Mouse (Mus musculus) heart, adult 2 months (tissue): ENCODE measurements around the gene Mitf. TPM values are rescaled to one million over a fixed set of nuclear protein-coding genes. Genes with fewer than 3 reads are reported as not detected.

ENCODE experiments used
- DNase-seq, 2 experiments: peaks; one replicate each; pipeline ENCODE4 v3.0.0; 2021
- H3K27ac ChIP-seq: fragments of 200-600 bp; 2 replicates; pipeline ENCODE4 v1.8.1; 2022
- H3K27me3 ChIP-seq: fragments of 200-500 bp; 2 replicates; pipeline ENCODE4 v1.6.1; 2012; ENCODE audit warnings: mild to moderate bottlenecking, low read length, inconsistent platforms, mixed read lengths; ENCODE audit not compliant: control insufficient read depth, insufficient read depth
- H3K36me3 ChIP-seq: fragments of 200-500 bp; 2 replicates; pipeline ENCODE4 v1.6.1; 2012; ENCODE audit warnings: low read length, inconsistent platforms; ENCODE audit not compliant: control insufficient read depth, insufficient read depth
- H3K4me1 ChIP-seq: fragments of 200-500 bp; 2 replicates; pipeline ENCODE4 v1.6.1; 2011; ENCODE audit warnings: low read length; ENCODE audit not compliant: control insufficient read depth, insufficient read depth
- H3K4me3 ChIP-seq: fragments of 200-600 bp; 2 replicates; pipeline ENCODE4 v1.8.1; 2022
- H3K79me2 ChIP-seq: fragments of 200-500 bp; replicated peaks from 2 replicates; pipeline ENCODE4 v1.6.1; 2012; ENCODE audit warnings: mild to moderate bottlenecking, inconsistent platforms, low read length, moderate library complexity, mixed read lengths; ENCODE audit not compliant: control insufficient read depth, insufficient read depth
- H3K9ac ChIP-seq: fragments of 200-500 bp; 2 replicates; pipeline ENCODE4 v1.6.1; 2012; ENCODE audit warnings: low read depth, mild to moderate bottlenecking, control low read depth, inconsistent platforms, low read length, mixed read lengths
- CTCF ChIP-seq: fragments of 200-600 bp; IDR thresholded peaks from 2 replicates; pipeline ENCODE4 v1.8.1; 2022; ENCODE audit warnings: antibody characterized with exemption, mild to moderate bottlenecking, moderate library complexity
- EP300 ChIP-seq: fragments of 200-500 bp; IDR thresholded peaks from 2 replicates; pipeline ENCODE4 v1.6.1; 2011; ENCODE audit warnings: low read depth, low read length, control low read depth; ENCODE audit not compliant: insufficient read depth
- POLR2A ChIP-seq: fragments of 200-500 bp; IDR thresholded peaks from 2 replicates; pipeline ENCODE4 v1.6.1; 2011; ENCODE audit warnings: mild to moderate bottlenecking, low read depth, low read length, control low read depth; ENCODE audit not compliant: insufficient read depth
- WGBS: fragments of 180-500 bp; shearing (Covaris S2); methylation state at CpG from one replicate; pipeline ENCODE4 v1.1.7; 2018; 5-methylcytosine and 5-hydroxymethylcytosine counted together
- intact Hi-C: fragments of 180-260 bp; cut with DNase I; formaldehyde crosslinking; loops from one replicate; pipeline ENCODE4 v1.15.1; 2025
- polyA plus RNA-seq: library from polyadenylated mRNA; depleted of rRNA; stranded (reverse); fragments of >200 nt; gene quantifications from 2 replicates; pipeline ENCODE4 v1.2.3, GENCODE M21; 2012
- total RNA-seq, 2 experiments: library from RNA; stranded (reverse); gene quantifications; 2 replicates each; pipeline ENCODE4 v1.2.3; 2021

Mitf gene
- total and polyA plus RNA-seq, 3 experiments = 23.4 to 68.3 (median 50.6) TPM

DNA sequence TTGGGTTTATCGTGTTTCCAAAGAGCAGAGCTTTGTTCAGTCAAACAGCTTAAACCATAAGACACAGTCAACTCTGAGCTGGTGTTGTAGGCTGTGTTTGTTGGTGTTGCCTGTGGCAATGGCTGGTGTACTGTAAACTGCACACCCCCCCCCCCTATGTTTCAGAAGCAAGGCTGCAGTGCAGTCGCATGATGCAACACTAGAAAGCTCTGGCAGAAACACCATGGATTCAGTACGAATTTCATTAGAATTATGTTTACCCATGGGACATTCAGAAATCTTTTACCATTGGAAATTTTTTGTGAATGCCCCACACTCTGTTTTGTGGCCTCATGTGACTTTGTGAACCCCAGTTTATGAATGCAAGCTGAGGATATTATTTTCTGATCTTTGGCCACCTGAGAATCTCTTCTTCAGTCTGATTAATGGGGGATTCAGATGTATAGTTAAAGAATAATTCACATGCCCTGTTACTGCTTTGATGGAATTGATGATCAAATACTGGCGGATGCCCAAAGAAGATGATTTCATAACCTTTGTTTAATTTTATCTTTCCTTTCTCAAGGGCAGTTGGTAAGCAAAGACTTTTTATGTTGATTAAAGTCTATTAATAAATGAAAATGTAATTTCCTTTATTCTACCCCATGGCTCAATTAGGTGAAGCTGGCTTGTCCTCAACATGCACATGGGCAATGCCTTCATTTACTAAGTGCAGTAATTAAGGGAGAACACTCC is 64.6 kb downstream of the Mitf start:
- no peak for TF ChIP-seq CTCF
- no peak for TF ChIP-seq EP300
- no peak for TF ChIP-seq POLR2A
- Histone ChIP-seq H3K79me2 (no peaks in the 10 kb centered on the region), H3K9ac (no peak overlapping the region), H3K4me1 (peaks cover 1% of the 10 kb centered on the region; the same call in 1 of the 2 replicates), H3K36me3 (0 out of 2 replicates have a peak, but pooled peaks cover 2% of the 10 kb centered on the region), H3K4me3 (no peak overlapping the region), H3K27ac (no peak overlapping the region), H3K27me3 (no peaks in the 10 kb centered on the region)
- DNase-seq = no peak
- intact Hi-C loops = no loop called here
- 81% methylated on average over 4 of the region's 4 CpGs for WGBS

DNA sequence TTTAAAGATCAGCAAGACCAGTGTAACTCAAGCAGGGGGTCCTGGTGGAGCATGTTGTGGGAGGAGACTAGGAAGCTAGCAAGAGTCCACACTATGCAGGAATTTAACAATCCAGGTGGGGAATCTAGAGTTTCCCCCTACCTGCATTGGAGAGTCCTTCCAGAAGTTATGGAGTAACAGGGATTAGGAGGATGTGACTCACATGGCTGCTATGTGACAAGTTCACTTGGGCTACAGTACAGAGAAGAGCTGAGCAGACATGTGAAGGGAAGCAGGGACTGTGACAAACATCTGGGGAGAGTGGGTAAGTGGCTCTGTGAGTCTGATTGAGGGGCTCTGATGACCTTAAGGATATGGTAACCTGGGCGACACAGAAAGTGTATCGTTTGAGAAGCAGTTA is 66.2 kb downstream of the Mitf start:
- H3K79me2 ChIP-seq = no peaks in the 10 kb centered on the region
- H3K9ac ChIP-seq = no peak overlapping the region

DNA sequence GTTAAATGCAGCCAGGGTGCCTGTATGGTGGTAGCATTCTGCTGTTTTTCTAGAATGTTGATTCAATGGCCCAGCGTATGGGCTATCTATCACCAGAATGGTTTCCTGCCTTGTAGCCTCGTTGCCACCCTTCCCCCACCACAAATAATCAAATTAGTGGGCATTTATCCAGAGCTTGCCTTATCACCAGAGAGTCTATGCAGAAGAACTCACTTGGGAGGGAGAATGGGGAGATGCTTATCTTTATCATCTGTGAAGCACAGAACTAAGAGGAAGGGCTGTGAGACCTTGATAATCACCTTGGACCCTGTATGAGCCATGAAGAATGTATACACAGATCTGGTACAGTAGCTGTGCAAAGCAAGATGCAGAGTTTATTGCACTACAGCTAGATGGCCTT is 70.1 kb downstream of the Mitf start:
- peaks cover 19% of the 10 kb centered on the region; the same call in 1 of the 2 replicates for H3K36me3 ChIP-seq
- no peak overlapping the region for H3K4me3 ChIP-seq
- no peak for DNase-seq
- no peaks in the 10 kb centered on the region for H3K79me2 ChIP-seq
- peak overlapping the region; percentile 76 for H3K27ac ChIP-seq
- peaks cover 11% of the 10 kb centered on the region for H3K4me1 ChIP-seq
- intact Hi-C loops = loop anchor here (2.0 kb wide), 1 partner anchor 20 kb away; no protein-coding TSS in a partner anchor
- no peak for TF ChIP-seq CTCF
- TF ChIP-seq EP300 = no peak
- no peak for TF ChIP-seq POLR2A
- H3K9ac ChIP-seq = no peak overlapping the region
- 40% methylated on average over 2 of the region's 2 CpGs for WGBS
- no peaks in the 10 kb centered on the region for H3K27me3 ChIP-seq

More for the DNA sequence above, 66.2 kb downstream of the Mitf start:
- no peak for DNase-seq
- Histone ChIP-seq H3K27me3 (no peaks in the 10 kb centered on the region), H3K27ac (no peak overlapping the region), H3K4me1 (peaks cover 5% of the 10 kb centered on the region), H3K36me3 (peaks cover 5% of the 10 kb centered on the region; the same call in 1 of the 2 replicates), H3K4me3 (no peak overlapping the region)
- intact Hi-C loops = no loop called here
- TF ChIP-seq EP300 (no peak), CTCF (no peak), POLR2A (no peak)
- 66% methylated on average over 2 of the region's 2 CpGs for WGBS

GRCm38 (mm10) chr6:97877492-97877891 is 70.6 kb downstream of the Mitf start:
- Histone ChIP-seq H3K27me3 (no peaks in the 10 kb centered on the region), H3K4me3 (no peak overlapping the region), H3K27ac (peak overlapping the region; percentile 76), H3K9ac (0 out of 2 replicates have a peak overlapping the region, but pooled peaks have one; percentile 8), H3K79me2 (no peaks in the 10 kb centered on the region), H3K36me3 (peaks cover 19% of the 10 kb centered on the region; the same call in 1 of the 2 replicates), H3K4me1 (peaks cover 10% of the 10 kb centered on the region)
- TF ChIP-seq POLR2A (no peak), CTCF (no peak), EP300 (no peak)
- 36% methylated on average over 6 of the region's 6 CpGs for WGBS
- intact Hi-C loops = loop anchor here (2.0 kb wide), 1 partner anchor 21 kb away; no protein-coding TSS in a partner anchor
- no peak for DNase-seq

GRCm38 (mm10) chr6:97880363-97880762 is 73.5 kb downstream of the Mitf start:
- H3K36me3 ChIP-seq = peaks cover 23% of the 10 kb centered on the region
- H3K79me2 ChIP-seq = no peaks in the 10 kb centered on the region
- 0 out of 2 replicates have a peak, but pooled peaks have one; percentile 56 for TF ChIP-seq EP300
- no peak for TF ChIP-seq POLR2A
- DNase-seq = peak; percentile 47 to 69
- H3K4me1 ChIP-seq = peaks cover 12% of the 10 kb centered on the region
- H3K9ac ChIP-seq = no peak overlapping the region; the same call in 1 of the 2 replicates
- 19% methylated on average over 5 of the region's 5 CpGs for WGBS
- no peak overlapping the region for H3K4me3 ChIP-seq
- peak overlapping the region; percentile 84 for H3K27ac ChIP-seq
- no peaks in the 10 kb centered on the region for H3K27me3 ChIP-seq
- intact Hi-C loops = loop anchor here (5.0 to 10.0 kb wide), 2 partner anchors 37 to 124 kb away; no protein-coding TSS in a partner anchor

GRCm38 (mm10) chr6:97881935-97882334 is 75.1 kb downstream of the Mitf start:
- WGBS = 10% methylated on average over 3 of the region's 3 CpGs
- H3K79me2 ChIP-seq = no peaks in the 10 kb centered on the region
- TF ChIP-seq CTCF (peak; percentile 41), POLR2A (no peak), EP300 (peak; percentile 76)
- intact Hi-C loops = loop anchor here (5.0 to 10.0 kb wide), 2 partner anchors 35 to 123 kb away; no protein-coding TSS in a partner anchor
- no peak overlapping the region for H3K9ac ChIP-seq
- peaks cover 12% of the 10 kb centered on the region for H3K4me1 ChIP-seq
- H3K36me3 ChIP-seq = peaks cover 23% of the 10 kb centered on the region
- H3K27ac ChIP-seq = peak overlapping the region; percentile 84
- H3K27me3 ChIP-seq = no peaks in the 10 kb centered on the region
- DNase-seq = peak; percentile 50 to 70
- no peak overlapping the region for H3K4me3 ChIP-seq
